Mouse (Mus musculus): ENCODE measurements around the gene Agr2. TPM values are rescaled to one million over a fixed set of nuclear protein-coding genes. Genes with fewer than 3 reads are reported as not detected.

The Agr2 gene
- total and polyA plus RNA-seq, 3 experiments: not detected

DNA sequence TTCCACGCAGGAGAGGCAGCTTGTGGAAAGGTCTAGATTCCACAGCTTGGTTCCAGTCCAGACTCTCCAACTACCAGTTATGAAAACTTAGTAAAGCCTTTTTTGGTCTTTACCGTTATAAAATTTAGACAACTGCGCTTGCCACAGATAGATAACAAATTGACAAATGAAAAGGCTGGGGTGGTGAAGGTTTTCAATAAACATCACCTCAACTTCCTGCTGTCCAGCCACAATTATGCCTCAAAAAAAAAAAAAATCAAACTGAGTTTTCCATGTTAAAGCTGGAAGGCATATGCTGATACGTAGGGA lies 48.5 kb downstream of the Agr2 start:
- Histone ChIP-seq H3K27me3 (replicated peaks) (peaks cover 2% of the 10 kb centered on the region), H3K4me3 (replicated peaks in 1 of 3; ENCODE audit: low read depth in 2 of 3, low read length in 2 of 3, poor library complexity in 1 of 3) (peak overlapping the region; percentile 69 to 86 (median 80)), H3K9me3 (replicated peaks; ENCODE audit: low read length) (no peaks in the 10 kb centered on the region), H3K36me3 (replicated peaks in 1 of 2; ENCODE audit: control insufficient read depth in 1 of 2, insufficient read depth in 1 of 2, low read length in 1 of 2) (no peaks in the 10 kb centered on the region), H3K79me2 (replicated peaks; ENCODE audit: control insufficient read depth, extremely low read depth, insufficient read depth, poor library complexity, severe bottlenecking) (peaks cover 2% of the 10 kb centered on the region), H3K4me2 (ENCODE audit: insufficient read depth, low read depth, poor library complexity, severe bottlenecking) (peak overlapping the region; percentile 60), H3K9ac (ENCODE audit: insufficient read depth, low read depth) (peak overlapping the region; percentile 64; the same call in 1 of the 2 replicates), H3K4me1 (ENCODE audit: control insufficient read depth in 1 of 2, insufficient read depth in 2 of 2) (peaks cover 5 to 25% of the 10 kb centered on the region in 2 experiments), H3K27ac (ENCODE audit: insufficient read depth, low read depth) (no peak overlapping the region)
- DNase-seq (ENCODE audit: extremely low read depth): no peak
- TF ChIP-seq NRF1 (IDR thresholded peaks at IDR 0.05; ENCODE audit: low read depth, low read length): no peak
- TF ChIP-seq CHD1 (IDR thresholded peaks at IDR 0.05; ENCODE audit: low read depth, low read length): 0 out of 2 replicates have a peak, but pooled peaks have one; percentile 45
- in situ Hi-C loops (cut with MboI; ENCODE audit: low pct_ligation_motif_present, low pct_unique_long_range_greater_than_20kb, low sequenced_read_pairs): no loop called here
- dilution Hi-C loops (cut with MboI; ENCODE audit: extremely low pct_ligation_motif_present, extremely low pct_unique_long_range_greater_than_20kb, low sequenced_read_pairs): no loop called here

DNA sequence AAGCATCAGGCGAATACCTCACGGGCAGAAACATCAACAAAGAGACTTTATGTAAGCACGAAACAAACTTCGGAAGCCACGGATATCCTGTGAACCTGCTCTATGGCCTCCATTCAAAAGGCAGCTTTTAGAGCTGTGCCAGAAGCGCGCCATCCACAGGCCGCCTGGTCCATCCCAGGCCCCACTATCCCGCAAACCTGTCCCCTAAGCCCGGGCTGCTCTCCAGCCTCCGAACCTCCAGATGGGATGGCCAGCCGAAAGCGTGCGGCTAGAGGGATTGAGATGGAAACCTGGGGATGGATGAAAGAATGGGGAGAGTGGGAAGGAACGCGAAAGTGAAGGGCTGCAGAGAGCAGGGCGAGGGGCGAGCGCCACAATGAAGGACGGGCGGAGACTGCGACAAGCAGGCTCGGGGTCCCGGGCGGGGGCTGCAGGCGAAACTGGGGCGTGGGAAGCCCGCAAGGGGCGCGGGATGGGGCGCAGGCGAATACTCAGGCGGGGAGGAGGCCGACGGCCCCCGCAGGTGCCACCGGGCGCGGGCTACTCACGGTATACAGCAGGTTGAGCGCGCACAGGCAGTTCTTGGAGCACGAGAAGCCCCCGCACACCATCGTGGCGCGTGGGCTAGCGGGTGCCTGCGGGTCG lies 49.1 kb downstream of the Agr2 start:
- peak overlapping the region; percentile 64 for H3K9ac ChIP-seq (ENCODE audit: insufficient read depth, low read depth)
- peak overlapping the region; percentile 69 to 86 (median 80) for H3K4me3 ChIP-seq (replicated peaks in 1 of 3; ENCODE audit: low read depth in 2 of 3, low read length in 2 of 3, poor library complexity in 1 of 3)
- DNase-seq (ENCODE audit: extremely low read depth): no peak
- peaks cover 7 to 29% of the 10 kb centered on the region in 2 experiments for H3K4me1 ChIP-seq (ENCODE audit: control insufficient read depth in 1 of 2, insufficient read depth in 2 of 2)
- in situ Hi-C loops (cut with MboI; ENCODE audit: low pct_ligation_motif_present, low pct_unique_long_range_greater_than_20kb, low sequenced_read_pairs) (no loop called here), dilution Hi-C loops (cut with MboI; ENCODE audit: extremely low pct_ligation_motif_present, extremely low pct_unique_long_range_greater_than_20kb, low sequenced_read_pairs) (no loop called here)
- H3K9me3 ChIP-seq (replicated peaks; ENCODE audit: low read length): no peaks in the 10 kb centered on the region
- peaks cover 2% of the 10 kb centered on the region for H3K27me3 ChIP-seq (replicated peaks)
- peaks cover 2% of the 10 kb centered on the region for H3K79me2 ChIP-seq (replicated peaks; ENCODE audit: control insufficient read depth, extremely low read depth, insufficient read depth, poor library complexity, severe bottlenecking)
- no peaks in the 10 kb centered on the region for H3K36me3 ChIP-seq (replicated peaks in 1 of 2; ENCODE audit: control insufficient read depth in 1 of 2, insufficient read depth in 1 of 2, low read length in 1 of 2)
- H3K4me2 ChIP-seq (ENCODE audit: insufficient read depth, low read depth, poor library complexity, severe bottlenecking): peak overlapping the region; percentile 60
- no peak for TF ChIP-seq SMC3 (IDR thresholded peaks at IDR 0.05; ENCODE audit: low read depth, low read length)
- TF ChIP-seq CTCF (conservative IDR thresholded peaks at IDR 0.05 in 1 of 2, IDR thresholded peaks at IDR 0.05 in 1 of 2; ENCODE audit: low read depth in 2 of 2, low read length in 2 of 2): peak in 1 of 2 experiments; percentile 39; a peak in 2 of 4 replicates
- no peak overlapping the region for H3K27ac ChIP-seq (ENCODE audit: insufficient read depth, low read depth)

DNA sequence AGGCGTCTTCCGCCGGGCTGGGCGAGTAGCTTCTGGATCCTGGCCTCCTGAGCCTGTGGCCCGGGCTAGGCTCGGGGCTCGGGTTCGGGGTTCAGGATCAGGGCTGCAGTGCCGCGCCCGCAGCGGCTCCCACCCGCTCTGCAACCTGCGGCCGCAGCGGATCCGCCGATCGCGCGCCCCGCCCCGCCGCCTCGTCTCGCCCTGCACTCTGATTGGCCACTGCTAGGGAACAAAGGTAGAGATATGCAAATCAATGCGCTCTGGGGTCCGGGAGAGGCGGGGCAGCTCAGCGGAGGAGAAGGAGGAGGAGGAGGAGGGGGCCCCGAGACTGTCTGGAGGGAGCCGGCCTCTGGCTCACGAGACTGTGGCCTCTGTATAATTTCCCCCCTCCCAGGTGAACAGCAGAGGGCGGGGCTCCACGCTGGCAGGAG lies 49.7 kb downstream of the Agr2 start, which contains the start of gene Tspan13:
TSS of gene Tspan13 (minus strand) at position 153 of the 431 bp plus-strand sequence.
- H3K27ac ChIP-seq (ENCODE audit: insufficient read depth, low read depth): no peak within 1 kb of the TSS
- H3K4me2 ChIP-seq (ENCODE audit: insufficient read depth, low read depth, poor library complexity, severe bottlenecking): peak within 1 kb of the TSS; percentile 60
- H3K27me3 ChIP-seq (replicated peaks): peaks cover 2% of the 10 kb centered on the region
- dilution Hi-C loops (cut with MboI; ENCODE audit: extremely low pct_ligation_motif_present, extremely low pct_unique_long_range_greater_than_20kb, low sequenced_read_pairs) (no loop called here), in situ Hi-C loops (cut with MboI; ENCODE audit: low pct_ligation_motif_present, low pct_unique_long_range_greater_than_20kb, low sequenced_read_pairs) (no loop called here)
- H3K9ac ChIP-seq (ENCODE audit: insufficient read depth, low read depth): peak within 1 kb of the TSS; percentile 64
- H3K4me3 ChIP-seq (replicated peaks in 1 of 3; ENCODE audit: low read depth in 2 of 3, low read length in 2 of 3, poor library complexity in 1 of 3): peak within 1 kb of the TSS; percentile 69 to 86 (median 80)
- no peaks in the 10 kb centered on the region for H3K9me3 ChIP-seq (replicated peaks; ENCODE audit: low read length)
- peak; percentile 80 for DNase-seq (ENCODE audit: extremely low read depth)
- H3K4me1 ChIP-seq (ENCODE audit: control insufficient read depth in 1 of 2, insufficient read depth in 2 of 2): peaks cover 7 to 29% of the 10 kb centered on the region in 2 experiments
- no peaks in the 10 kb centered on the region for H3K36me3 ChIP-seq (replicated peaks in 1 of 2; ENCODE audit: control insufficient read depth in 1 of 2, insufficient read depth in 1 of 2, low read length in 1 of 2)
- TF ChIP-seq CTCF (conservative IDR thresholded peaks at IDR 0.05 in 1 of 2, IDR thresholded peaks at IDR 0.05 in 1 of 2; ENCODE audit: low read depth in 2 of 2, low read length in 2 of 2) (no peak), BHLHE40 (IDR thresholded peaks at IDR 0.05; ENCODE audit: low read depth, low read length) (peak; percentile 97), TCF12 (IDR thresholded peaks at IDR 0.05; ENCODE audit: low read depth, low read length) (peak; percentile 71; the same call in 1 of the 2 replicates), SIN3A (IDR thresholded peaks at IDR 0.05; ENCODE audit: low read length) (peak; percentile 57), MAX (IDR thresholded peaks at IDR 0.05; ENCODE audit: low read length) (no peak), MEF2A (IDR thresholded peaks at IDR 0.05; ENCODE audit: borderline replicate concordance, low read depth, low read length) (peak; percentile 28; the same call in 1 of the 2 replicates), RAD21 (IDR thresholded peaks at IDR 0.05; ENCODE audit: low read depth, low read length) (no peak), UBTF (IDR thresholded peaks at IDR 0.05; ENCODE audit: low read depth, low read length) (peak; percentile 46; the same call in 1 of the 2 replicates), CHD1 (IDR thresholded peaks at IDR 0.05; ENCODE audit: low read depth, low read length) (no peak), ZKSCAN1 (IDR thresholded peaks at IDR 0.05; ENCODE audit: borderline replicate concordance, low read depth, low read length) (no peak), MXI1 (IDR thresholded peaks at IDR 0.05; ENCODE audit: low read depth, low read length) (peak; percentile 37; the same call in 1 of the 2 replicates), KAT2A (IDR thresholded peaks at IDR 0.05; ENCODE audit: insufficient replicate concordance, low read length) (no peak), RCOR1 (conservative IDR thresholded peaks at IDR 0.05; ENCODE audit: low read depth, low read length) (0 out of 2 replicates have a peak, but pooled peaks have one; percentile 53), MYC (IDR thresholded peaks at IDR 0.05; ENCODE audit: low read depth, low read length) (no peak), GABPA (IDR thresholded peaks at IDR 0.05; ENCODE audit: insufficient replicate concordance, low read depth, low read length) (no peak), ELF1 (IDR thresholded peaks at IDR 0.05; ENCODE audit: low read depth, low read length) (no peak), HCFC1 (IDR thresholded peaks at IDR 0.05; ENCODE audit: low read depth, low read length) (no peak), NELFE (IDR thresholded peaks at IDR 0.05; ENCODE audit: low read depth, low read length) (peak; percentile 73), IRF4 (IDR thresholded peaks at IDR 0.05; ENCODE audit: low read depth, low read length) (peak; percentile 47; the same call in 1 of the 2 replicates), MAZ (IDR thresholded peaks at IDR 0.05; ENCODE audit: low read depth, low read length) (peak; percentile 96), POLR2A (IDR thresholded peaks at IDR 0.05; ENCODE audit: low read depth, low read length) (peak; percentile 81; the same call in 1 of the 2 replicates)
- H3K79me2 ChIP-seq (replicated peaks; ENCODE audit: control insufficient read depth, extremely low read depth, insufficient read depth, poor library complexity, severe bottlenecking): peaks cover 2% of the 10 kb centered on the region

Measured in CH12.LX (cell line).